Mouse (Mus musculus) E14TG2a.4 (cell line): Measurements from ENCODE around the gene Tor1aip2.

Experiments
- H3K27me3 ChIP-seq: 2 replicates; pipeline ENCODE4 v1.6.1; 2014; ENCODE audit warnings: low read length, control low read depth; ENCODE audit not compliant: insufficient read depth
- H3K36me3 ChIP-seq: 2 replicates; pipeline ENCODE4 v1.6.1; 2014; ENCODE audit warnings: low read length, control low read depth; ENCODE audit not compliant: insufficient read depth
- H3K4me1 ChIP-seq: replicated peaks from 2 replicates; pipeline ENCODE4 v1.6.1; 2014; ENCODE audit warnings: low read depth, low read length, control low read depth
- H3K4me3 ChIP-seq: replicated peaks from 2 replicates; pipeline ENCODE4 v1.5.1; 2014; ENCODE audit warnings: mild to moderate bottlenecking, low read length
- H3K9me3 ChIP-seq: 2 replicates; pipeline ENCODE4 v1.6.1; 2014; ENCODE audit warnings: low read length, control low read depth
- CTCF ChIP-seq: conservative IDR thresholded peaks from 2 replicates; pipeline ENCODE4 v1.5.1; 2014; ENCODE audit warnings: low read length
- NANOG ChIP-seq: IDR thresholded peaks from 2 replicates; pipeline ENCODE4 v1.6.1; 2014; ENCODE audit warnings: borderline replicate concordance, low read length, mixed read lengths
- POU5F1 ChIP-seq: IDR thresholded peaks from 2 replicates; pipeline ENCODE4 v1.6.1; 2014; ENCODE audit warnings: low read length, borderline replicate concordance

The Tor1aip2 gene

DNA sequence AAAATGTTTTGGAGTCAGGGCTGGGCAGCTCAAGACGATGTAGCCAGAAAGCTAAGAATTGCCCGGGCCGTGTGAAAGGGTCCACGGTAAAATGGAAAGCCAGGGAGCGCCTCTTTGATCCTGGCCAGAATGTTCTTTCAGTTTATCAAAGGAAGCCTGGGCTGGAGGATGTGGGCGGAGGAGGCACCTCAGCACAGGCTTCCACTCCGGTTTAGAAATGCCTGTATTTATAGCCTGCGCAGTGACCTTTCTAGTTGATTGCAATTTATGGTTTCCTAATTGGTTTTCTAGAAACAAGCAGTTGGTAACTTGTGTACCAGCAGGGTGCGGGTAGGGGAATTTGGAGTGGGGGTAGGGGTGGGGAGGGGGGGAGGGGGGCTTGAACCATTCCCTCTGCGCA, 73.2 kb downstream of the Tor1aip2 start:
- no peaks in the 10 kb centered on the region for H3K9me3 ChIP-seq
- H3K4me3 ChIP-seq, result no peak overlapping the region
- peaks cover 15% of the 10 kb centered on the region for H3K27me3 ChIP-seq
- peaks cover 32% of the 10 kb centered on the region for H3K4me1 ChIP-seq
- no peaks in the 10 kb centered on the region for H3K36me3 ChIP-seq
- TF ChIP-seq CTCF (no peak), NANOG (no peak), POU5F1 (no peak)

DNA sequence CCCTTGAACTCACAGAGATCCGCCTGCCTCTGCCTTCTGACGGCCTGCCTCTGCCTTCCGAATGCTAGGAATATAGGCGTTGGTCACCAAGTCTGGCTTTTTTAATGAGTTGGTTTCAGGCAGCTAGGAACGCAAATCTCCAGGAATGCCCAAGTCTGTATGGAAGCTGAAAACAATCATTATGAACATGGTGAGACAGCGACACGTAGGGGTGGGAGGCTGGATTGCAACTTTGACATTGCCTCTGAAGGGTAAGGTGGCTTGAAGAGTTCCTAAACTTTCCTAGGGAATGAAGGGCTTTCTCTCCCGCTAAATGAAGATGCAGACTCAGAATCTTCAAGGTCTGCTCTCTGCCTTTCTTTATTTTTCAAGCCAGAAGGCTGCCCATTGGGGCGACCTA, 75.9 kb downstream of the Tor1aip2 start:
- H3K36me3 ChIP-seq, result no peaks in the 10 kb centered on the region
- H3K27me3 ChIP-seq, result peaks cover 23% of the 10 kb centered on the region
- peaks cover 32% of the 10 kb centered on the region for H3K4me1 ChIP-seq
- no peaks in the 10 kb centered on the region for H3K9me3 ChIP-seq
- H3K4me3 ChIP-seq, result peak overlapping the region; percentile 64
- no peak for TF ChIP-seq POU5F1
- TF ChIP-seq CTCF, result peak; percentile 86
- no peak for TF ChIP-seq NANOG

DNA sequence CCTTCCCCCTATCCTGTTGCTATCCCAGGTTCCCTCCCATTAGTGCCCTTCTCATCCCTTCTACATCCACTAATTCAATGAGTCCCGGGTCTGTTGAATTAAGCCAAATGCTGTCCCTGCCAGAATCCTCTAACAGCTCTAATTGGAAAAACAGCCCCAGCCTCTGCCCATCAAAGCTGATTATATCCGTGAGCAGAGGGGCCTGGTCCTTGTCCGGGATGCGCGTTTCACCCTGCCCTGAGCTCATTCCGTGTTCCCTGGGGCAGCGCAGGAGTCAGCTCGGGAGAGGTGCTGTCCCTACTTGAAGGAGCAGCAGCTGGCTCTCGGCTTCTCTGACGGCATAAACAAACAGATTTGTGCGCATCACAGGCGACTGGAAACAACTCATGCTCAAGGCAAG, 76.5 kb downstream of the Tor1aip2 start:
- TF ChIP-seq POU5F1 (no peak), CTCF (no peak), NANOG (no peak)
- Histone ChIP-seq H3K4me3 (peak overlapping the region; percentile 64), H3K27me3 (peaks cover 23% of the 10 kb centered on the region)

DNA sequence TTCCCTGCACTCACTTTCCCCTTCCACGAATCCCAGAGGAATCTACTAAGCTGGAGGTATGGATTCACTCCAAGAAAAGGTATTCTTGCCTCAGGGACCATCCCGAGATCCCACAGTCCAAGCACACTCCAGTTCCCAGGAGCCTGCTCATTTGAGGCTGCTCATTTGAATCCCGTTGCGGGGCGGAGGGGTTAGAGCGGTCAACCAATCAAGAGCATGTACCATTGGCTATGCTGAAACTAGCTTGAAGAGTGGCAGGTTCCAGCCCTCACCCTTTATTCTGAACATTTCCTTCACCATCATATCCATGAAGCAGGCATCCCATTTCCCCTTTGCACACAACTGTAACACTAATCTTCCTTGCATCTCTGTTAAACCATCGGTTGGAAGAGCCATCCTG, 76.9 kb downstream of the Tor1aip2 start:
- Histone ChIP-seq H3K4me1 (peaks cover 32% of the 10 kb centered on the region), H3K36me3 (no peaks in the 10 kb centered on the region), H3K27me3 (peaks cover 23% of the 10 kb centered on the region), H3K9me3 (no peaks in the 10 kb centered on the region), H3K4me3 (peak overlapping the region; percentile 64)
- TF ChIP-seq POU5F1 (no peak), NANOG (no peak), CTCF (no peak)

More for the DNA sequence above, 76.5 kb downstream of the Tor1aip2 start:
- no peaks in the 10 kb centered on the region for H3K36me3 ChIP-seq
- no peaks in the 10 kb centered on the region for H3K9me3 ChIP-seq
- H3K4me1 ChIP-seq, result peaks cover 32% of the 10 kb centered on the region

DNA sequence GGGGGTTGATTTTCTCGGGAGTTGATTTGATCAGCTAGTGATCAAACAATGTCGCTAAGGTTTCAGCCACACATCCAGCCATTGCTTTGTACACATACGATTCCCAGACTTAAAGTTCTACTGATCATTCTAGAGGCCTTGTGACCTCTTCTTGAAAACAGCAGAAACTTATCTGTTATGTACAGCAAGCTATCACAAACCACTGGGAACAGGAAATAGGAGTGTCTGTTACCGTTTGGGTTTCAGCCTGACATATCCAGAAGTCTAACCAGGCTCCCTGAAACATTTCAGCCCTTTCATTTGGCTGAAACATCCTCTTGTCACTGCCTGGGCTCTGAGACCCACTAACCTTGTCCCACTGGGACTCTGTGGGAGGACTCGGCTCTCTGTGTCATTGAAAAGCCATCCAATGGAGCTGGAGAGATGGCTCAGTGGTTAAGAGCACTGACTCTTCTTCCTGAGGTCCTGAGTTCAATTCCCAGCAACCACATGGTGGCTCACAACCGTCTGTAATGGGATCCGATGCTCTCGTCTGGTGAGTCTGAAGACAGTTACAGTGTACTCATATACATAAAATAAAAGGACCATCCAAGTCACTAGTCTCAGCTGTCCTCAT, 78.8 kb downstream of the Tor1aip2 start:
- H3K27me3 ChIP-seq, result peaks cover 23% of the 10 kb centered on the region
- H3K36me3 ChIP-seq, result no peaks in the 10 kb centered on the region
- H3K4me1 ChIP-seq, result peaks cover 17% of the 10 kb centered on the region
- TF ChIP-seq NANOG, result no peak
- TF ChIP-seq POU5F1, result no peak
- TF ChIP-seq CTCF, result no peak
- no peak overlapping the region for H3K4me3 ChIP-seq
- H3K9me3 ChIP-seq, result no peaks in the 10 kb centered on the region

DNA sequence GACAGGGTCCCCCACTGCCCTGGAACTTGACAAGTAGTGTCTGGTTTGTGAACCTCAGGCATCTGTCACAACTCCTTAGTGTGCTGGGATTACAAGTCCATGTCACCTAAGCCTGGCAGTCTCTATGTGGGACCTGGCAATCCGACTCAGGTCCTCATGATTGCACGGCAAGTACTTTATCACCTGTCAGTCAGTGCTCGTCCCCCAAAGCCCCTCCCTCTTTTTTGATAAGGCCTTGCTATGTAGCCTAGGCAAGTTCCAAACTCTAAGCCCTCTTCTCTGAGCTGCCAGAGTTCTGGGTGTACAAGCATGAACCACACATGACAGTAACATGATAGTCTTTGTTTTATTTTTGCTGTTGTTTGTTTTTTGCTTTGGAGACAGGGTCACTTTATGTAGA, 81.6 kb downstream of the Tor1aip2 start:
- TF ChIP-seq POU5F1 (no peak), CTCF (no peak), NANOG (no peak)
- Histone ChIP-seq H3K9me3 (no peaks in the 10 kb centered on the region), H3K4me3 (no peak overlapping the region), H3K27me3 (peaks cover 21% of the 10 kb centered on the region), H3K4me1 (peaks cover 5% of the 10 kb centered on the region), H3K36me3 (no peaks in the 10 kb centered on the region)
